Mouse (Mus musculus) mouse trophoblast stem cell (cell line): ENCODE results near the gene Podn.
"Not testable (repeated sequence)": the region's sequence is repeated elsewhere in the genome, so short reads cannot be mapped to it uniquely, and the experiment has no call there.

Experiments
- in situ Hi-C, 2 experiments: fragments of 300-500 bp; cut with MseI, MboI; formaldehyde crosslinking; loops; 2 replicates in 1 of 2; 3 replicates in 1 of 2; pipeline ENCODE4 v1.15.1; 2025

The Podn gene

GRCm38 (mm10) chr4:108079191-108079590 is 17.1 kb downstream of the Podn start:
- in situ Hi-C loops, result not testable (repeated sequence)

- in situ Hi-C loops, result no loop called here
These were observed 18.9 kb downstream of the Podn start for GRCm38 (mm10) chr4:108077224-108077955.

GRCm38 (mm10) chr4:108074204-108074823 is 21.9 kb downstream of the Podn start:
- in situ Hi-C loops, result no loop called here

GRCm38 (mm10) chr4:108072086-108072485 is 24.2 kb downstream of the Podn start:
- in situ Hi-C loops, result no loop called here

- in situ Hi-C loops, result no loop called here
These were observed 24.9 kb downstream of the Podn start for GRCm38 (mm10) chr4:108071235-108071901.

GRCm38 (mm10) chr4:108070723-108071122 is 25.5 kb downstream of the Podn start:
- in situ Hi-C loops, result no loop called here

- in situ Hi-C loops, result no loop called here
These were observed 26.0 kb downstream of the Podn start for GRCm38 (mm10) chr4:108070286-108070685.

GRCm38 (mm10) chr4:108068081-108068480 is 28.2 kb downstream of the Podn start:
- in situ Hi-C loops, result no loop called here

- in situ Hi-C loops, result no loop called here
These were observed 29.0 kb downstream of the Podn start for GRCm38 (mm10) chr4:108067261-108067660.

GRCm38 (mm10) chr4:108066569-108066968 is 29.7 kb downstream of the Podn start:
- in situ Hi-C loops, result no loop called here

GRCm38 (mm10) chr4:108065176-108065844 is 30.9 kb downstream of the Podn start:
- in situ Hi-C loops, result no loop called here

- in situ Hi-C loops, result no loop called here
These were observed 32.6 kb downstream of the Podn start for GRCm38 (mm10) chr4:108063616-108064015.

- in situ Hi-C loops, result no loop called here
These were observed 33.7 kb downstream of the Podn start for GRCm38 (mm10) chr4:108062524-108062923.

GRCm38 (mm10) chr4:108060774-108061173 is 35.5 kb downstream of the Podn start:
- in situ Hi-C loops, result no loop called here

GRCm38 (mm10) chr4:108059601-108060379 is 36.5 kb downstream of the Podn start:
- in situ Hi-C loops, result no loop called here

GRCm38 (mm10) chr4:108058166-108058565 is 38.1 kb downstream of the Podn start:
- in situ Hi-C loops, result no loop called here

GRCm38 (mm10) chr4:108057247-108057646 is 39.0 kb downstream of the Podn start:
- in situ Hi-C loops, result no loop called here

GRCm38 (mm10) chr4:108055873-108056272 is 40.4 kb downstream of the Podn start:
- in situ Hi-C loops, result no loop called here

- in situ Hi-C loops, result no loop called here
These were observed 43.6 kb downstream of the Podn start for GRCm38 (mm10) chr4:108052673-108053072.

- in situ Hi-C loops, result no loop called here
These were observed 44.5 kb downstream of the Podn start for GRCm38 (mm10) chr4:108051687-108052274.

GRCm38 (mm10) chr4:108046136-108046535 is 50.1 kb downstream of the Podn start:
- in situ Hi-C loops, result no loop called here
